Mouse (Mus musculus) forebrain, embryonic 16.5 days (tissue): ENCODE data around the gene Mak. TPM values are rescaled to one million over a fixed set of nuclear protein-coding genes. Genes with fewer than 3 reads are reported as not detected.
"Not testable (repeated sequence)": the region's sequence is repeated elsewhere in the genome, so short reads cannot be mapped to it uniquely, and the experiment has no call there.

Experiments
- ATAC-seq: fragments of 200-750 bp; cut with Nextera tagmentation; 2 replicates; pipeline ENCODE4 v1.8.0; 2017; ENCODE audit warnings: mild to moderate bottlenecking, moderate library complexity
- H3K27ac ChIP-seq: fragments of 300-500 bp; sonication (generic); 2 replicates; pipeline ENCODE4 v1.5.1; 2014; ENCODE audit warnings: low read length, control low read depth
- H3K27me3 ChIP-seq: fragments of 300-500 bp; sonication (generic); replicated peaks from 2 replicates; pipeline ENCODE4 v1.6.1; 2014; ENCODE audit warnings: low read length; ENCODE audit not compliant: control insufficient read depth, insufficient read depth
- H3K36me3 ChIP-seq: fragments of 300-500 bp; sonication (generic); 2 replicates; pipeline ENCODE4 v1.6.1; 2014; ENCODE audit not compliant: control insufficient read depth, insufficient read depth
- H3K4me1 ChIP-seq: fragments of 300-500 bp; sonication (generic); replicated peaks from 2 replicates; pipeline ENCODE4 v1.6.1; 2014; ENCODE audit warnings: low read length; ENCODE audit not compliant: control insufficient read depth, insufficient read depth
- H3K4me2 ChIP-seq: fragments of 300-500 bp; sonication (generic); 2 replicates; pipeline ENCODE4 v1.6.1; 2014; ENCODE audit warnings: mild to moderate bottlenecking, low read length, control low read depth
- H3K4me3 ChIP-seq: fragments of 300-500 bp; sonication (generic); replicated peaks from 2 replicates; pipeline ENCODE4 v1.5.1; 2014; ENCODE audit warnings: mild to moderate bottlenecking, low read length, control low read depth
- H3K9ac ChIP-seq: fragments of 300-500 bp; sonication (generic); replicated peaks from 2 replicates; pipeline ENCODE4 v1.6.1; 2014; ENCODE audit warnings: low read depth, low read length, control low read depth
- H3K9me3 ChIP-seq: fragments of 300-500 bp; sonication (generic); 2 replicates; pipeline ENCODE4 v1.6.1; 2016; ENCODE audit warnings: low read length; ENCODE audit not compliant: control insufficient read depth
- WGBS: fragments of 180-500 bp; shearing (Covaris S2); extraction: QIAGEN DNeasy Blood & Tissue Kit; methylation state at CpG from one replicate; pipeline ENCODE4 v1.1.7; 2014; 5-methylcytosine and 5-hydroxymethylcytosine counted together
- polyA plus RNA-seq: library from polyadenylated mRNA; unstranded; fragments of >200 nt; fragmentation: Nextera tagmentation; extraction: Ambion mirVana; gene quantifications from 2 replicates; pipeline ENCODE4 v1.2.1, GENCODE M21; 2015

Mak gene
- polyA plus RNA-seq, 1 experiment from 2014 or later = 2.1 TPM

DNA sequence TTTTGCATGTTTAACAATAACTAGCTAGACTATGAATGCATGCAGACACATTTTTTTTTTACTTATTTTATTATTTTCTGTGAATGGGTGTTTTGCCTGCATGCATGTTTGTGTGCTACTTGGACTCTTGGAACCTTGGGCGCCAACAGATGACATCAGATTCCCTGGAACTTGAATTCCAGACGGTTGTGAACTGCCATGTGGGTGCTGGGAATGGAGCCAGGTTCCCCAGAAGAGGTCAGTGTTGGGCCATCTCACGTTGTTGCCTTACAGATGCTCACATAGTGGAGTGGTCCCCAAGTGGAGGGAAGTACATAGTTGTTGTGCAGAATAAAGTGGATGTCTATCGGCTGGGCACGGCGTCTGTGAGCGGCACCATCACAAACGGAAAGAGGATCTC, 70.6 kb downstream of the Mak start:
- ATAC-seq = no peak
- H3K27me3 ChIP-seq = no peaks in the 10 kb centered on the region
- WGBS = 85% methylated on average over 8 of the region's 8 CpGs
- H3K4me3 ChIP-seq = no peak overlapping the region
- peaks cover 48% of the 10 kb centered on the region for H3K36me3 ChIP-seq
- H3K27ac ChIP-seq = no peak overlapping the region
- no peak overlapping the region for H3K9ac ChIP-seq
- H3K9me3 ChIP-seq = no peaks in the 10 kb centered on the region
- no peak overlapping the region for H3K4me2 ChIP-seq
- no peaks in the 10 kb centered on the region for H3K4me1 ChIP-seq

- Histone ChIP-seq H3K9ac (no peak overlapping the region), H3K27ac (no peak overlapping the region), H3K9me3 (no peaks in the 10 kb centered on the region), H3K4me2 (no peak overlapping the region), H3K4me3 (no peak overlapping the region), H3K4me1 (no peaks in the 10 kb centered on the region), H3K27me3 (no peaks in the 10 kb centered on the region), H3K36me3 (peaks cover 48% of the 10 kb centered on the region)
- WGBS = 93% methylated on average over 10 of the region's 10 CpGs
- no peak for ATAC-seq
These were observed 71.2 kb downstream of the Mak start for GRCm38 (mm10) chr13:41008271-41008670.

GRCm38 (mm10) chr13:41006244-41006643, 73.3 kb downstream of the Mak start:
- Histone ChIP-seq H3K4me3 (no peak overlapping the region), H3K27ac (no peak overlapping the region), H3K27me3 (no peaks in the 10 kb centered on the region), H3K4me2 (no peak overlapping the region), H3K9ac (no peak overlapping the region), H3K4me1 (peaks cover 6% of the 10 kb centered on the region), H3K36me3 (peaks cover 36% of the 10 kb centered on the region), H3K9me3 (no peaks in the 10 kb centered on the region)
- no peak for ATAC-seq
- WGBS = 91% methylated on average over 4 of the region's 4 CpGs

DNA sequence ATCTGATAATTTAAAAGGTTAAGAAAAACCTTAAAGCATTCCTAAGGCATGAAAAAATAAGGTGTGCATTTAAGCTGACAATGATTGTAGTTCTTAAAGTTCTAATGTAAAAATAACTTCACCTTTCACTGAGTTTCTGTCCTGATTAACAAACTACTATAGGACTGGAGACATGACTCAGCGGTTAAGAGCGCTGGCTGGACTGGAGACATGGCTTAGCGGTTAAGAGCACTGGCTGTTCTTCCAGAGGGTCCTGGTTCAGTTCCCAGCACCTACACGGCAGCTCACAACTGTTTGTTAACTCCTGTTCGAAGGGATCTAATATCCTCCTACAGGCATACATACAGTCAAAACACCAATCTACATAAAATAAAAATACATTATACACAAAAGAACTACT, 77.5 kb downstream of the Mak start:
- peaks cover 5% of the 10 kb centered on the region for H3K36me3 ChIP-seq
- no peak overlapping the region for H3K27ac ChIP-seq
- 90% methylated on average over 5 of the region's 5 CpGs for WGBS
- H3K27me3 ChIP-seq = no peaks in the 10 kb centered on the region
- no peak for ATAC-seq
- H3K4me2 ChIP-seq = peak overlapping the region; percentile 32; the same call in 1 of the 2 replicates
- H3K4me1 ChIP-seq = peaks cover 11% of the 10 kb centered on the region
- 0 out of 2 replicates have a peak overlapping the region, but pooled peaks have one; percentile 14 for H3K4me3 ChIP-seq
- no peak overlapping the region for H3K9ac ChIP-seq
- H3K9me3 ChIP-seq = no peaks in the 10 kb centered on the region

DNA sequence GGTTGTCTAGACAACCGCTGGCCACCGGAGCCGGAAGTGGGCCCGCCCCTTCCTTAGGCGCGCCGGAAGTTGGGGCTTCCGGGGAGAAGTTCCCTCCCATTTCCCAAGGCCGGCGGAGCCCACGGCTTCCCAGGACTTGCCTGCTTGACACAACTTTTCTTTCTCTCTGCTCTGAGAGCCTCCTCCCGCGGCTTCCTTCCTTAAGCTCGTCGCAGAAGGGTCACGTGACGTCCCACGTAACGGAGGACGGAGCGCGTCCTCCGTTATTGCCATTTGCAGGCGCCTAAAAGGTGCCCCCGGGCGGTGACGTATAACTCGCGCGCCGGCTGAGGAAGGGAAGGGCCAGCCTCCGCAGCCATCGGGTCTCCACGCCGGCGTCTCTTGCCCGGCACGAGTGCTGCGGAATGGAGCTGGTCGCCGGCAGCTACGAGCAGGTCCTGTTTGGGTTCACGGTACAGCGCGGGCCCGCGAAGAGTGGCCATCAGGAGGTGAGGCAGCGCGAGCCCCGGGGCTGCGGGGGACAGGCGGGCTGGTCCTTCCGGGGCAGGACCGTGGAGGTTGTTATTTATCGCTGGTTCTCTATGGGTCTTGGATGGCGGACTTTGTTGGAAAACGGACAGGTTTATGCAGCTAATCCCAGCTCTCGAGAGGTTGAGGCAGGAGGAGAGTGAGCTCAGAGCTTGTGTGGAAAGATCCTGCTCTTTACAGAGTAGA, 78.4 kb downstream of the Mak start, which contains the start of gene Pak1ip1:
Gene Pak1ip1, plus strand, starts transcription at position 98 of the 714 bp plus-strand sequence.
- H3K4me3 ChIP-seq = peak within 1 kb of the TSS; percentile 66
- H3K36me3 ChIP-seq = peaks cover 3% of the 10 kb centered on the region
- H3K9ac ChIP-seq = peak within 1 kb of the TSS; percentile 83
- H3K27me3 ChIP-seq = no peaks in the 10 kb centered on the region
- peak; percentile 97 for ATAC-seq
- peak within 1 kb of the TSS; percentile 98 for H3K27ac ChIP-seq
- H3K4me2 ChIP-seq = peak within 1 kb of the TSS; percentile 91
- H3K9me3 ChIP-seq = no peaks in the 10 kb centered on the region
- under 1% methylated on average over 58 of the region's 58 CpGs for WGBS
- H3K4me1 ChIP-seq = peaks cover 11% of the 10 kb centered on the region

- peak overlapping the region; percentile 66 for H3K4me3 ChIP-seq
- WGBS = 3% methylated on average over 25 of the region's 25 CpGs
- no peaks in the 10 kb centered on the region for H3K9me3 ChIP-seq
- H3K27me3 ChIP-seq = no peaks in the 10 kb centered on the region
- H3K4me2 ChIP-seq = peak overlapping the region; percentile 73
- peaks cover 11% of the 10 kb centered on the region for H3K4me1 ChIP-seq
- H3K27ac ChIP-seq = peak overlapping the region; percentile 98
- H3K9ac ChIP-seq = peak overlapping the region; percentile 83
- H3K36me3 ChIP-seq = no peaks in the 10 kb centered on the region
- peak; percentile 35 for ATAC-seq
These were observed 79.2 kb downstream of the Mak start for GRCm38 (mm10) chr13:41000140-41000925.

GRCm38 (mm10) chr13:40998537-40998936, 81.0 kb downstream of the Mak start:
- H3K9me3 ChIP-seq, ATAC-seq, H3K4me2 ChIP-seq, H3K4me3 ChIP-seq, H3K27ac ChIP-seq, H3K27me3 ChIP-seq, H3K36me3 ChIP-seq, H3K9ac ChIP-seq: not testable (repeated sequence)
- H3K4me1 ChIP-seq = peaks cover 14% of the 10 kb centered on the region
- 83% methylated on average over 5 of the region's 5 CpGs for WGBS

DNA sequence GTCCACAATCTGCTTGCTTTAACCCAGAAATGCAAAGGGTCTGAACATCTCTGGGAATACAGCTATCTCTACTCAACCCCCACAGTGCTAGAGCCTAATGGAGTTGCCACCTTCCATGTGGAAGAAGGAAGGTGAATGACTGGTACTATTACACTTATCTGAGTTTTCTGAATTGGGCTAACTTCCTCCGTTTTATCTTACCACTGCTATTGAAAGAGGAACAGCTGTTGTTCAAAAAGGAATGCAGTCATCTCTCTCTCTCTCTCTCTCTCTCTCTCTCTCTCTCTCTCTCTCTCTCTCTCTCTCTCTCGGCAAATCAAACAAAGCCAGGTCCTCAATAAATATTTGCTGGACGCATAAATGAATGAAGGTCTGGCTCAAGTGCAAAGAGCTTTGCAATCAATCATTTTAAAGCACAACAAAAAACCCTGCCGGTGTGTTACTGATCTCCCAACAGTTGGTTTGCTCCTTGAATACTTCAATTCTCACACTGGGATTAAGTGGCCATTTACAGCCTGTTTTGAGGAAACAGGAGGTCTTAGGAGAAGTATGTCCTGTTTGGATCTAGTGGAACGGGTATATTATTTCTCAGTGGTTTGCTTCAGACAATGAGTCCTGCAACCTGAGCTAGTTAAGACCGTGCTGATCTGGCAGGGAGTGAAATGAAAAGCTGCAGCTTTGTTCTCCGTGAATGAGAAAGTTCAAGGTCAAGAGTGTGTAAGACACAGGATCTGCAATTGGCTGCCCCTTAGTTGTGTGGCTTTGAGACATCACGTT, 84.8 kb downstream of the Mak start:
- H3K4me2 ChIP-seq = 0 out of 2 replicates have a peak overlapping the region, but pooled peaks have one; percentile 10
- no peaks in the 10 kb centered on the region for H3K27me3 ChIP-seq
- WGBS = 2% methylated on average over 8 of the region's 8 CpGs
- no peak overlapping the region for H3K9ac ChIP-seq
- peak; percentile 23; the same call in 1 of the 2 replicates for ATAC-seq
- H3K27ac ChIP-seq = no peak overlapping the region
- no peak overlapping the region for H3K4me3 ChIP-seq
- H3K4me1 ChIP-seq = 0 out of 2 replicates have a peak, but pooled peaks cover 3% of the 10 kb centered on the region
- no peaks in the 10 kb centered on the region for H3K36me3 ChIP-seq
- H3K9me3 ChIP-seq = no peaks in the 10 kb centered on the region

GRCm38 (mm10) chr13:40988418-40988817, 91.1 kb downstream of the Mak start:
- H3K36me3 ChIP-seq = no peaks in the 10 kb centered on the region
- no peak for ATAC-seq
- no peak overlapping the region for H3K4me3 ChIP-seq
- 82% methylated on average over 2 of the region's 2 CpGs for WGBS
- H3K27me3 ChIP-seq = no peaks in the 10 kb centered on the region
- H3K27ac ChIP-seq = no peak overlapping the region
- H3K9ac ChIP-seq = no peak overlapping the region
- H3K4me1 ChIP-seq = no peaks in the 10 kb centered on the region
- H3K9me3 ChIP-seq = no peaks in the 10 kb centered on the region
- H3K4me2 ChIP-seq = no peak overlapping the region
